Mouse (Mus musculus): ENCODE measurements around the gene Pacsin3.
"Not testable (repeated sequence)": the region's sequence is repeated elsewhere in the genome, so short reads cannot be mapped to it uniquely, and the experiment has no call there.

Pacsin3 gene

DNA sequence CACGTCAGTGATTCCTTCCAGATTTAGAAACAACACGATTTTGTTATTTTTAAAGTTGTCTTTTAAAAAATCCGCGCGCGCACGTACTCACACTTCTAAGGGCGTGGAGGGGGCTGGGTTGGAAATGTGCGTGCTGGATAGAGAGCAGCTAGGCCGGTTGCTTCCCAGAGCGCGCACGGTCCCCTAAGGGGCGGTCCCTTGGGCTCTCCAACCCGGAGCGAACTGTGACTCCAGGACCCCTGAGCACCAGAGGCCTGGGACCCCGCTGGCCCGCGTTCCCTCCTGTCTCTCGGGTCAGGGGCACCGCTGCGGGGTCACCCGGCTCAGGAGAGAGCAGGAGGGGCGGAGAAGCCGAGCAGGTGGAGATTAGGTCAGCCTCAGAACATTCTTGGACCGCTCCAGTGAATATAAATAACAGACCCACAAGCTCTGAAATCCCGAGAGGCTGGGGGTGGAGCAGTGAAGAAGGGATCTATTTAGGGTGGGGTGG, at the start of gene Pacsin3:
Gene Pacsin3, plus strand, starts transcription at position 294 of the 490 bp plus-strand sequence.
- DNase-seq (ENCODE audit: low spot score) = no peak

- no peak for DNase-seq (ENCODE audit: low spot score)
These were observed 49.4 kb upstream of the Pacsin3 start for GRCm38 (mm10) chr2:91206254-91206775.

DNA sequence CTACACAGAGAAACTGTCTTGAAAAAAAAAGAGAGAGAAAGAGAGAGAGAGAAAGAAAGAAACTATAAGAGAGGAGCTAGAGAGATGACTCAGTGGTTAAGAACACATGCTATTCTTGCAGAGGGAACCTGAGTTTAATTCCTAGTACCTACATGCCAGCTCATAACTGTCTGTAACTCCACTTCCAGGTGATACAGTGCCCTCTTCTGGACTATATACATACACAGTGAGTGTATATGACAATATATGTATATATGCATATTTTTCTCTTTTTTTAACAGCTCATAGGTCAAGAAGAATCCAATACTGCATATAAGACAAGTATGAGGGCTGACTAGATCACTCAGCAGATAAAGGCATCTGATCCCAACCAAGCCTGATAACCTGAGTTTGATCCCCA, 42.4 kb upstream of the Pacsin3 start:
- no peak for DNase-seq (ENCODE audit: low spot score)

DNA sequence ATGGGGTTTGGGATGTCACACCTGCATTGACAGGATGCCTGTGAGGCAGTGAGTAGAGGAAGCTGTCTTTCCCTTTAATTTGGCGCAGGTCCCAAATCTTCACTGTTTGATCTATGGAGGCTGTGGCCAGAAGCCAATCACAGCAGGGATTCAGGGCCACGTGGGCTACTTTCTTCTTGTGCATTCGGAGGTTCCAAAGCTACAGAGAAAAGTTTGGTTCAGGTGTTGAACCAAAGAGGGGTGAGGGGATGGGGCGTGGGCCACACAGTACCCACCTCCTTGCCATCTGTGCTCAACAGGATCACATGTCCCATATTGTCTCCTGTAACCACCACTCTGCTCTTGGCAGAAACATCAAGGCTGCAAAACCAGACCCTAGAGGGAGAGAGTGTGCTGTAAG, 38.7 kb upstream of the Pacsin3 start:
- DNase-seq (ENCODE audit: low spot score) = no peak

GRCm38 (mm10) chr2:91220501-91220900, 35.3 kb upstream of the Pacsin3 start:
- no peak for DNase-seq (ENCODE audit: low spot score)

GRCm38 (mm10) chr2:91223614-91224013, 32.1 kb upstream of the Pacsin3 start:
- no peak for DNase-seq (ENCODE audit: low spot score)

DNA sequence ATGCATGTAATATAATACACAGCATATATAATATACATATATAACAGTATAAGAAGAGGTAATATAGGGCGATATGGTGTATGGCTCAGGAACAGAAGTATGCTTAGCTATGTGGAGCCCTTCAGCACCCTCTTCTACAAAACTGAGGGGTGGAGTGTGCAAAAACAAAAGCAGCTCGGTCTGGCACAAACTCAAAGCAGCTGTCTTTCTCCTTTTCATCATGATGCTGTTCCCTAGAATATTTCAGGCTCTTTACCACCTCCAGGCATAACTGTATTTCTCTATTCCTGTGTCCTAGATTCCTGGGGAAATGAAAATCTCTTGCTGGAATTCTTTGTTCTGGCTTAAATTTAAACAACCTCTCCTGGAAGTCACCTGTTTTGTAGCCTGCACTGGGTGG, 26.0 kb upstream of the Pacsin3 start:
- DNase-seq (ENCODE audit: low spot score) = no peak

DNA sequence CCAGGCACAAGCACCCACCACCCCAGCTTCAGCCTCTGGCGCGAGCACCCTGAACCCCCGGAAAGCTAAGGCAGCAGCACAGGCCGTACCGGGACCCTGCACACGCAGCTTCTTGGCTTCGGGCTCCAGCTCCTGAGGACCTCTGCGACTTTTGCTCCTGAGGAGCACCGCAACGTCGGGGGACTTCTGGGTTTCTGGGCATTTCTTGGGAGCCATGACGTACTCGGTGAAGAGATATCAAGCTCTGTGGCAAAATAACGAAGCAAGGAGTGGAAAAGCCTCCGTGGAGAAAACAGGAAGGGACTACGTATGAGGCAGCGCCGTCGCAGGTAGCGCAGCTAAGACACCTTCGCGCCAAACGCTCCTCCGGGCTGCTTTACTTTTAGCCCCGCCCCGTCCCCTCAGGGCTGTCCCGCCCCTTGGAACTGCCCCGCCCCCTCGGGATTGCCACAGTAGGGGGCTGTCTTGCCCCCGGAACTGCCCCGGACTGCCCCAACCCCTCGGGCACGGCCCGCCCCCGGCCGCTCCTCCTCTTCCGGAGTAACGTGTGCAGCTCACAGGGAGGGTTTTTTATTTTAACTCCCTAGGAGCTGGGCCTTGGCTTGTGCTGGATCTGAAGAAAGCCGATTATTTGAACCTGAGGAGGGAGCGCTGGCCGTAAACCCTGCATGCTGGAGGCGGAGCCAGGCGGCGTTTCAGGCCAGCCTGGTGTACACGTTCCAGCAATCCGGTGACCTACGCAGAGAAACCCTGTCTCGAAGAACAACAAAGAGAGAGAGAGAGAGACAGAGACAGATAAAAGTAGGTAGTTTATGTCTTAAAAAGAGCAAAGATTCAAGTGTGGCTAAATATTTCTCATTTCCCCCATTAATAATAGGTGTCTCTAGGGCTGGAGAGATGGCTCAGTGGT, 18.9 kb upstream of the Pacsin3 start, which contains the start of gene Ddb2:
Gene Ddb2, minus strand, starts transcription at position 382 of the 910 bp plus-strand sequence.
- DNase-seq (ENCODE audit: low spot score) = peak; percentile 91

- DNase-seq (ENCODE audit: low spot score) = not testable (repeated sequence)
These were observed 18.2 kb upstream of the Pacsin3 start for GRCm38 (mm10) chr2:91237511-91238080.

GRCm38 (mm10) chr2:91242547-91242946, 13.2 kb upstream of the Pacsin3 start:
- no peak for DNase-seq (ENCODE audit: low spot score)

DNA sequence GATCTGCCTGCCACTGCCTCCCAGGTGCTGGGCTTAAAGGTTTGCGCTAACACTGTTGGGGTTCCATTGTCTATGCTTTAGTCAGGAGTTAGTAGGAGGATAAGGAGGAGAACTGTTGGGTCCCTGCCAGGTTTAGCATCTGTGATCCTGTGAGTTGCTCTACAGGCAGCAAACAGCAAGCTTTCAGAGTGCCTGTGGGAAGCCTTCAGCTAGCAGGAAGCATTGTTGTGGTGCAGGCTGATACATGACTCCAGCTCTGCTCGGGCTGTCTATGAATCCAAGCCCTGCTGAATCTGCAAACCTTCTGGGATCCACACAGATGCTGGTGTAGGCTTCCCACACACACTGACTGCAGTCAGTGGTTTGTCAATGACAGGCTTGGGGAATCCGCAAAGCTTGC, 12.3 kb upstream of the Pacsin3 start:
- DNase-seq (ENCODE audit: low spot score) = no peak

DNA sequence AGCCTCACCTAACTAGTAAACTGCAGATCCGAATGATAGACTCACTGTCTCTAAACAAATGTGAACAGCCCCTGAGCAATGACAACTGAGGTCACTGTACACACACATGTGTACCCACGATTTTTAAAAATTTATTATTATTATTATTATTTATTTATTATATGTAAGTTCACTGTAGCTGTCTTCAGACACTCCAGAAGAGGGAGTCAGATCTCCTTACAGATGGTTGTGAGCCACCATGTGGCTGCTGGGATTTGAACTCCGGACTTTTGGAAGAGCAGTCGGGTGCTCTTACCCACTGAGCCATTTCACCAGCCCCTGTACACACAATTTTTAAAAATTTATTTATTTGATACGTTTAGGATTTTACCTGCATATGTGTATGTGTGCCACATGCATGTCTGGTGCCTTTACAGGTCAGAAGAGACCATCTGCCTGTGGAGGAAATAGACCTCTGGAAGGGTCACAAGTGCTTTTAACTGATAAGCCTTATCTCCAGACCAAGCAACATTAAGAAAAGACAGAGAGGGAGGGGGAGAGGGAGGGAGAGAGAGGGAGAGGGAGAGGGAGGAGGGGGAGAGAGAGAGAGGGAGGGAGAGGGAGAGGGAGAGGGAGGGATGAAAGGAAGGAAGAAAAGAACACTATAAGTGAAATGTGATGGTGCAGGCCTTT, 11.1 kb upstream of the Pacsin3 start:
- no peak for DNase-seq (ENCODE audit: low spot score)

DNA sequence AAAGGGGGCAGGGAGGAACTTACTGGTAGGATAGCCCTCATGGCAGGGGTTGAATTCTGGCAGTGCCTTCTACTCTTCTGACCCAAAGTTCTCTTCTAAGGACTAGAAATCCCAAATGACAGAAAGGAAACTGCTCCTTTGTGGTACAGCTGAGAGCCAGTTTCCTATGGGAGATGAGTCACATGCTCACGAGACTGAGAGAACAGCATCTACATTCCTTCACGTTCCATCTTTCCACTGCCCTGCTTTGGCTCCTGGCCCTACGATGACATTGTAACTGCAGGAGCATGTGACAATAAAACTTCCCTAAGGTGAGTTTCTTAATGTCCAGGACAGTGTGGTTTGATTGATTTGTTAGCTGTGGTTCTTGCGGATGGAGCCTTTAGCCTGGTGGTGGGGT, 7.4 kb upstream of the Pacsin3 start:
- DNase-seq (ENCODE audit: low spot score) = no peak

GRCm38 (mm10) chr2:91252001-91252400, 3.8 kb upstream of the Pacsin3 start:
- no peak for DNase-seq (ENCODE audit: low spot score)

DNA sequence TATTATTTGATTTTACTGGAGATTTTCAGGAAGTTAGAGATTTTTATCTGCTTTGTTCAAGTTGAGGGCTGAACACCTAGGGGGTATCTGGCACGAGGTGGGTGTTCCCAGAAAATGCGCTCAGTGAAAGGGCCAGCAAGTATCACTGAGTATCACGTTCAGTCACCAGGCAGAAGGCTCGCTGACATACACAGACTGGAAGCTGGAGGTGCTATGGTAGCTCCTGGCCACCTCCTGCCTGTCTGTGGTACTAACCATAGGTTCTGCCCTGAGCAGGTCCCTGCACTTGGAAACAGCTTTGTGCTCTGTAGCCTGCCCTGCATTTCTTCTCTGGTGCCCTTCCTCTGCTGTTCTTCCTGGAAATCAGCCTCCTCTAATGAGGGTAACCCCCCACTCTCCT, 3.2 kb upstream of the Pacsin3 start:
- no peak for DNase-seq (ENCODE audit: low spot score)

DNA sequence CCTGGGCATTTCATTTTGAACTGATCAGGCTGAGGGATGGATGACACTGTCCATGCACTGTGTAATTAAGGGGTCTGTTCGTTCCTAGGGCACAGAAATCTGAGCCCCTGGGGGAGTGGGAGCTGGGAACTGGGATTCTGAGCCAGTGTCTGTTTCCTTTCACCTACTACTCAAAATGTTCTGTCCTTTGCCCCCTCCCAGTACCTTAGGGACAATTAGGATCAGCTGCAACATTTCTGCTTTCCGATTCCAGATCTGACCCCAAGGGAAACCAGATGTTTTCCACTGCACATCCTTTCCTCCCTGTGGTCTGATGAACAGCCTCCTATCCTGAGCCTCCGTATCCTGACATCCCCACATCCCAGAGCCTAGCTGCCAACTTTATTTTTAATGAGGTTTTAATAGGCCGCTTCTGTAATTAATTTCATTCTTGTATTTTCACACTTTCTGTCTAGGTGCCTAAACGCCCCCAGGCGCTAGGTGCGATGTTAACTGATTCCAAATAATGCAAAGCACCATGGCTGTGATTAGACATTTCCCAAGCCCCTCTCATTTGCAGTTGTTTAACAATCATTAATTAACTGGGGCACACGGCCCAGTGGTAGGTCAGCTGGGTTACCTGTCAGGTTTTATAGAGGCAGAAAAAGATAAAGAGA, 901 bp upstream of the Pacsin3 start:
- DNase-seq (ENCODE audit: low spot score) = no peak

- peak; percentile 63 for DNase-seq (ENCODE audit: low spot score)
These were observed 737 bp downstream of the Pacsin3 start for GRCm38 (mm10) chr2:91256256-91257125.

GRCm38 (mm10) chr2:91257126-91257980, 1.6 kb downstream of the Pacsin3 start:
- peak; percentile 37 for DNase-seq (ENCODE audit: low spot score)

DNA sequence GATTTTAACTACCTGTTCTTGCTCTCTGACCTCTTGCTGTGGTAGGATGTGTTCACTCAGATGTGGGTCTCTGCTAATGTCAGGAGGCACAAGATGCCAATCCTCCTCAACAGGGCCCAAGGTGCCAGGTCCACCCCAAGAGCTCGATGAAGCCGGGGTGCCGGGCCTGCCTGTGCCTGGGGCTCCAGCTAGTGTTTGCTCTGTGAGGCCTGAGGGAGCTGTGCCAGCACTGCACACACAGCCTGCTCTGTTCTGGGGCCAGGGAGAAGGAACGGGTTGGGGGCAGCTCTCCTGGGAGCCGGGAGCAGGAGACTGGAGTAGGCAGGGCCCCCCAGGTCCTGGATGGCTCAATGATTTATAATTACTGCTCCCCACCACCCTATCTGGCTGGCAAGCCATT, 2.3 kb downstream of the Pacsin3 start:
- no peak for DNase-seq (ENCODE audit: low spot score)

- no peak for DNase-seq (ENCODE audit: low spot score)
These were observed 3.1 kb downstream of the Pacsin3 start for GRCm38 (mm10) chr2:91258830-91259229.

Data from urinary bladder, postnatal 25 days (tissue).